Mouse (Mus musculus) spleen, adult 10 weeks (tissue): ENCODE results near the gene Six6. TPM values are rescaled to one million over a fixed set of nuclear protein-coding genes. Genes with fewer than 3 reads are reported as not detected.

ENCODE experiments used
- polyA plus RNA-seq: library from polyadenylated mRNA; stranded (reverse); fragments of 350-450 nt; fragmentation: Illumina TruSeq; extraction: RNeasy Lipid Tissue Mini Kit (QIAGEN cat#74804); gene quantifications from one replicate; pipeline ENCODE4 v1.2.3, GENCODE M21; 2015; ENCODE audit warnings: low replicate concordance; ENCODE audit not compliant: insufficient read depth

Gene Six6
- not detected for polyA plus RNA-seq

DNA sequence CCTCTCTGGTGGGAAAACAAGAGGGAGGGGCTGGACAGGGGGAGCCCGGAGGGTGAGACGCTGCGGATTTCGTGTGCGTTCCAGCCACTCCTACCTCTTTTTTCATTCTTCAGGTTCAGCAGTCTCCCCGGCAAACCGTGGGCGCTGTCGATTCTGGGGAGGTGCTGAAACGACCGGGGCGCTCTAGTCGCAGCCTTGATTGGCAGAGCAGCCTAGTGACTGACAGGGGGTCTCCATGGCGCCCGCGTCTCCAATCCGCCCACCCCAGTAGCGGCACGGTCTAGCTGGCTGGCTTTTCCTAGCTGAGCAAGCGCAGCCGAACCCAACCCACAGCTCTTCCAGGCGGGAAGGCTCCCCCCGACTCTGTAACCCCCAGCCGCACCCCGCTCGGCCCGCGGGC lies at the start of gene Six6:
Six6 (plus strand) TSS at position 277 of the 400 bp plus-strand sequence.

DNA sequence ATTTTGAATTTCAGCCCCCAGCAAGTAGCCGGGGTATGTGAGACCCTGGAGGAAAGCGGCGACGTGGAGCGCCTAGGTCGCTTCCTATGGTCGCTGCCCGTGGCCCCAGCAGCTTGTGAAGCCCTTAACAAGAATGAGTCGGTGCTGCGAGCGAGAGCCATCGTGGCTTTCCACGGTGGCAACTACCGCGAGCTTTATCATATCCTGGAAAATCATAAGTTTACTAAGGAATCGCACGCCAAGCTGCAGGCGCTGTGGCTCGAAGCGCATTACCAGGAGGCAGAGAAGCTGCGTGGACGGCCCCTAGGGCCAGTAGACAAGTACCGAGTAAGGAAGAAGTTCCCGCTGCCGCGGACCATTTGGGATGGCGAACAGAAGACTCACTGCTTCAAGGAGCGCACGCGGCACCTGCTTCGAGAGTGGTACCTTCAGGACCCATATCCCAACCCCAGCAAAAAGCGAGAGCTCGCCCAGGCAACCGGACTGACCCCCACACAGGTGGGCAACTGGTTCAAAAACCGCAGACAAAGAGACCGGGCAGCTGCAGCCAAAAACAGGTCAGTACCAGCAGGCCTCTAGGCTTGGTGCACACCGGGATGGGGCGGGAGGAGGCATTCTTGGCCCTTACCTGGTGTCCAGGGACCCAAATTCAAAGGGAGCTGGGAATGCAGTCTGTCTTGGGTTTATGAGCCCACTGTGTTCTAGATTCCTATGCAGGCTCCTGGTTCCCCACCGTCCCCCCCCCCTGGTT lies 554 bp downstream of the Six6 start, which contains the start of gene 4930447C04Rik:
4930447C04Rik (minus strand) TSS at position 704 of the 751 bp plus-strand sequence.

Other genes starting within 250 kb of the Six6 start
- gene Ppm1a, start 182.4 kb upstream of the Six6 start, polyA plus RNA-seq: 107 TPM
- gene 4930447C04Rik, start 882 bp downstream of the Six6 start, polyA plus RNA-seq: 0.15 TPM
- gene Six1, start 114.0 kb downstream of the Six6 start, polyA plus RNA-seq: not detected
- gene Six4, start 173.6 kb downstream of the Six6 start, polyA plus RNA-seq: 0.08 TPM
- 15.6 TPM for gene Mnat1, start 183.8 kb downstream of the Six6 start, polyA plus RNA-seq